Mouse (Mus musculus): Measurements from ENCODE around the gene Gm3045. TPM values are rescaled to one million over a fixed set of nuclear protein-coding genes. Genes with fewer than 3 reads are reported as not detected.

The Gm3045 gene
- polyA plus RNA-seq (2015; fragmentation: Illumina TruSeq; extraction: RNeasy Lipid Tissue Mini Kit (QIAGEN cat#74804); ENCODE audit: insufficient read depth, low replicate concordance): not detected

GRCm38 (mm10) chr13:56426365-56426764 is at the start of gene Gm3045:
Gene Gm3045 (plus strand): TSS chr13:56426594.

GRCm38 (mm10) chr13:56438211-56439075 is 12.0 kb downstream of the Gm3045 start, which contains the start of gene Slc25a48:
Gene Slc25a48 (plus strand): TSS chr13:56438355.

GRCm38 (mm10) chr13:56482146-56482545 is 55.8 kb downstream of the Gm3045 start, which contains the start of gene Il9:
Gene Il9 (minus strand): TSS chr13:56482246.

Other genes starting within 250 kb of the Gm3045 start
- 42.4 TPM for gene Tifab, start 247.7 kb upstream of the Gm3045 start, polyA plus RNA-seq (2015; fragmentation: Illumina TruSeq; extraction: RNeasy Lipid Tissue Mini Kit (QIAGEN cat#74804); ENCODE audit: insufficient read depth, low replicate concordance)
- not detected for gene Neurog1, start 174.4 kb upstream of the Gm3045 start, polyA plus RNA-seq (2015; fragmentation: Illumina TruSeq; extraction: RNeasy Lipid Tissue Mini Kit (QIAGEN cat#74804); ENCODE audit: insufficient read depth, low replicate concordance)
- gene Cxcl14, start 130.0 kb upstream of the Gm3045 start, polyA plus RNA-seq (2015; fragmentation: Illumina TruSeq; extraction: RNeasy Lipid Tissue Mini Kit (QIAGEN cat#74804); ENCODE audit: insufficient read depth, low replicate concordance): not detected
- gene Slc25a48, start 11.8 kb downstream of the Gm3045 start, polyA plus RNA-seq (2015; fragmentation: Illumina TruSeq; extraction: RNeasy Lipid Tissue Mini Kit (QIAGEN cat#74804); ENCODE audit: insufficient read depth, low replicate concordance): not detected
- not detected for gene Il9, start 55.7 kb downstream of the Gm3045 start, polyA plus RNA-seq (2015; fragmentation: Illumina TruSeq; extraction: RNeasy Lipid Tissue Mini Kit (QIAGEN cat#74804); ENCODE audit: insufficient read depth, low replicate concordance)
- gene Fbxl21, start 95.9 kb downstream of the Gm3045 start, polyA plus RNA-seq (2015; fragmentation: Illumina TruSeq; extraction: RNeasy Lipid Tissue Mini Kit (QIAGEN cat#74804); ENCODE audit: insufficient read depth, low replicate concordance): 1.5 TPM
- not detected for gene Lect2, start 121.9 kb downstream of the Gm3045 start, polyA plus RNA-seq (2015; fragmentation: Illumina TruSeq; extraction: RNeasy Lipid Tissue Mini Kit (QIAGEN cat#74804); ENCODE audit: insufficient read depth, low replicate concordance)
- 106 TPM for gene Tgfbi, start 182.9 kb downstream of the Gm3045 start, polyA plus RNA-seq (2015; fragmentation: Illumina TruSeq; extraction: RNeasy Lipid Tissue Mini Kit (QIAGEN cat#74804); ENCODE audit: insufficient read depth, low replicate concordance)